Mouse (Mus musculus): ENCODE data around the gene Lipt1.

GRCm38 (mm10) chr1:37884451-37884850, 12.9 kb downstream of the Lipt1 start:
- no peak for TF ChIP-seq CTCF (IDR thresholded peaks at IDR 0.05; ENCODE audit: low read depth)
- no peak for TF ChIP-seq EP300 (IDR thresholded peaks at IDR 0.05; ENCODE audit: low read depth)

Data from liver, embryonic 14.5 days (tissue).